Mouse (Mus musculus) gastrocnemius, postnatal 14 days (tissue): ENCODE measurements around the gene Fgb. TPM values are rescaled to one million over a fixed set of nuclear protein-coding genes. Genes with fewer than 3 reads are reported as not detected.

Experiments used
- DNase-seq: peaks from one replicate; pipeline ENCODE4 v3.0.0; 2021; ENCODE audit warnings: mixed read lengths
- intact Hi-C: fragments of 180-260 bp; cut with DNase I; formaldehyde crosslinking; loops from one replicate; pipeline ENCODE4 v1.15.1; 2025; ENCODE audit warnings: low total_unique reads
- total RNA-seq, 2 experiments: library from RNA; stranded (reverse); gene quantifications; 2 replicates each; pipeline ENCODE4 v1.2.3; 2021

Gene Fgb
- total RNA-seq, 2 experiments from 2014 or later = not detected

DNA sequence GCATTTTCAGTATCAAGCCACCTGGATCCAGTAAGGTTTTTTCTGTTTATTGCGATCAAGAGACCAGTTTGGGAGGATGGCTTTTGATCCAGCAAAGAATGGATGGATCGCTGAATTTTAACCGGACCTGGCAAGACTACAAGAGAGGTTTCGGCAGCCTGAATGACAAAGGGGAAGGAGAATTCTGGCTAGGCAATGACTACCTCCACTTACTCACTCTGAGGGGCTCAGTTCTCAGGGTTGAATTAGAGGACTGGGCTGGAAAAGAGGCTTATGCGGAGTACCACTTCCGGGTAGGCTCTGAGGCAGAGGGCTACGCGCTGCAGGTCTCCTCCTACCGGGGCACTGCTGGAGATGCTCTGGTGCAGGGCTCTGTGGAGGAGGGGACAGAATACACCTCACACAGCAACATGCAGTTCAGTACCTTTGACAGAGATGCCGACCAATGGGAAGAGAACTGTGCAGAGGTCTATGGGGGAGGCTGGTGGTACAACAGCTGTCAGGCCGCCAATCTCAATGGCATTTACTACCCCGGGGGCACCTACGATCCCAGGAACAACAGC lies 16.8 kb downstream of the Fgb start:
- intact Hi-C loops = no loop called here

DNA sequence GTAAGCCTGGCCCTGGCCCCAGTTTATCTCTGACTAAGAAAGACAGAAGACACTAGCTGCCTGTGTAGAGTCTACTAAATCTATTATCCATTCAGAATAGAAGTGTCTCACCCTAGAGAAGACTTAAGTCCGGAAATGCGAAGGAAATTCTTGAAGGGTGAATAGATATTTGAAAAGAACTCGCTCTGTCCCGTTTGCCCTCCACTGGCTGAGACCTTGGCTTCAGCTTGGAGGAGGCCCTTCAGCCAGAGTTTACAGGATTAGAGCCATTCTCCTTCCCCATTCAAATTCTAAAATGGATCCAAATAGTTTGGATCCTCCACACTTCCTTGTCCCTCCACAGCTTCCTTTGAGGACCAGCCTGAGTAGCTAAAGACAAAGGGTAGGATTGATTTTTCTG lies 19.3 kb downstream of the Fgb start:
- DNase-seq = no peak

More for the DNA sequence above, 16.8 kb downstream of the Fgb start:
- no peak for DNase-seq

DNA sequence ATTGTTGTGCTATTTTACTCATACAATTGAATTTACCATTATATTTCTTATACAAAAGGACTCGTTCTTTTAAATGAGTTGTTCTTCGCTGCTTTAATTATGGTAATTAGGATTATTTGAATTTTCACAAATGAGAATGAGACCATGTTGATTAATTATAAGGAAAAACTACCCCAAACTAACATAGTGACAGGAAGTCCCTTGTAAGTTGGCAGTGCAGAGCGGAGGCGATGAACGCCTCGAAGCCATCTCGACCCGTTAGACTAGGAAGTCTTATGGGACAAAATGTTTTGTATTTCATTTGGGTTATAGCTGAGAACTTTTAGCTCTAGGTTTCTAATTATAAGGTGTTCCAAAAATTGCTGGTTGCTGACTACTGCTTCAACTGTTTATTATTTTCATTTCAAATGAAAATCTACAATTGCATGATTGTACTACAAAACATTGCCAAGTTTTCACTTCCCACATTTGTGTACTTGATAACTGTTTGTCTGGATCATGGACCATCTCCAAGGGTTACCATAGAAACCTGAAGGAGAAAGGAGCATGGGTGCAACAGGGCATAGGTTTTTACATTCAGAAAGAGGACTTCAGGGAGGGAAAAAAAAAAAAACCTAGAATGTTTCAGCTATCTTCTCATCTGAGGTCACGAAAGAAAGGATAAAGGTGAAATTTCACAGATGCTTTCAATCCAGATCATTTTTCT lies 22.0 kb downstream of the Fgb start:
- DNase-seq = no peak
- intact Hi-C loops = no loop called here

More for the DNA sequence above, 19.3 kb downstream of the Fgb start:
- intact Hi-C loops = no loop called here

DNA sequence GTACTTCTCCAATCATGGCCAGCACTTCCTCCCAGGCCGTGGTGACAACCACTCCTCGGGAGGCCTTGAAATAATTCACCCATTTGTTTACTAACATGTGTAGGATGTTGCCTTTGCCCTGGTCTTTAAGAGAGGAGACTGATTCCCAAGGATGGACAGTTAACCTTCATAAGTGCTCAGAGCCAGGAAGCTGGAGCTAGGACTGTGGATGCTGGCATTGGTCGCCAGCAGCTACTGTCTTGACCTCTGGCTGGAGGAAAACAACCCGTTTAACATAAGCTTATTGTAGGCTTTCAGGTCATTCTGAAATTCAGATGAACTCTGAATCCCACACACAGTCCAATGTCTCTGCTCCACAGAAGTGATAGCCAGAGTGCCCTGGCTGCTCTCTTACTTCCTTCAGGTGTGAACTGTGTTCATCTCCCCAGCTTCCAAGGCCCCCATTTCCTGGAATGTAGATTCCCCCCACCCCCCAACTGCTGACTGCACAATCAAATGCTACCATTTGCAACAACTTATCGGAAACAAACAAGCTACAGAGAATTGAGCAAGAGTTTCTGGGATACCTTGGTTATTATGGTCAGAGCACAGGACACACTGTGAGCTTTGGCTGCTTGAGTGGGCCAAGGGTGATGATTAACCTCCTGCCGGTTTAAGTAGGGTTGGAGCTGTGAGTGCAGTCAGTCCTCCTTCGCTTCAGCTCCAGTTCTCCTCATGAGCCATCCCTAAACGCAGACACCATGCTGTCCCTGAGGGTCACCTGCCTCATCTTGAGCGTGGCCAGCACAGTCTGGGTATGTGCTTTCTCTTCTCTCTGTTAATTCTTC lies 24.0 kb downstream of the Fgb start, which contains the start of gene Fga:
Fga (plus strand) TSS at position 602 of the 827 bp plus-strand sequence.
- intact Hi-C loops = no loop called here
- DNase-seq = no peak

DNA sequence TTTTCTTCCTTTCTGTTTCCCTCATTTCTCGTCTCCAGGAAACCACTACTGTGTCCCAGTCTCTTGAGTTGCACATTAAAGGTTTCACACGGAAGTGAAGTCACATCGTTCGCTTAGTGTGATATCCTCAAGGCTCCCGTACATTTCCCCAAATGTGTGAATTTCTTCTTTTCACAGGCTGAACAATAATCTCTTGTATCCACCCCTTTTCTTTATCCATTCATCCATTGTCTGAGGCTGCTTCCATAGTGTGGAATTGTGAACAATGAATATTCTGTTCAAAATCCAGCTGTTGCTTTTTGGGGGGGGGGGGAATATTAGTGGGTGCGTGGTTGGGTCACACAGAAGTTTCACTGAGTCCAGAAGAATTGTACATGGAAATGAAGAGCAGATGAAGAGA lies 24.6 kb downstream of the Fgb start:
- no peak for DNase-seq

DNA sequence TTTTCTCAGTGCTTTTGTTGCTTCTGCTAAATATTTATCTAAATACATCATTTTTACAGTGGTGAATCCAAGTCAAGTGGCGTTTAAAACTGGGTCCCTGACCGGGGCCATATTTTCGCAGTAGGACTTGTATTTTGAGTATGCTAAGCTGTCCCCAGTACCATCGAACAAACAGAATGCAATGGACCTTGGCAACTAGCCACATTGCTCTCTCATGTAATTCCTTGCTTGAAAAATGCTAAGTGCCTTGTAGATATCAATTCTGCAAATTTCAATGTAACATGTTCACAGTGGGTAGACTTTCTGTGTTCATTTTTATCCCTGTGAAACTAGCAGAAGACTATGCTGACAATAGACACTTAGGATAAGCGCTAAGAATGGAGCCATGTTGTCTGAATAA lies 28.5 kb downstream of the Fgb start:
- intact Hi-C loops = no loop called here
- no peak for DNase-seq

More for the DNA sequence above, 24.6 kb downstream of the Fgb start:
- intact Hi-C loops = no loop called here

DNA sequence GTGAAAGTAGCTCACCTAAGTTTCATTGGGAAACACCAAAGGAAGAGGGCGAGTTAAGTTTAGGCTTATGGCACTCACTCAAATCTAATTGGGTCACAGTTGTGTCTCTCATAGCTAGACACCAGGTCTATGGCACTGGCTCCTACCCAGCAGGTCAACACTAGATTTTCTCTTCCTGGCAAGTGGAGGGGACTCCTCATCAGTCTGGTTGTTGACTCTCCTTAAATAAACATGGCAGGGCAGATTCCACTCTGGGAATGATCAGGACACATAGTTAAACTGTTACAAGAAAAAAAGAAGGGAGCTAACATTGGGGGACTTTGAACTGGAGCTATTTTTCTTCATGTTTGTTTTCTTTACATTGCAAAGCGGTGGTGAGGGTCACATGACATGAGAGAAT lies 29.3 kb downstream of the Fgb start:
- DNase-seq = no peak
- intact Hi-C loops = no loop called here

DNA sequence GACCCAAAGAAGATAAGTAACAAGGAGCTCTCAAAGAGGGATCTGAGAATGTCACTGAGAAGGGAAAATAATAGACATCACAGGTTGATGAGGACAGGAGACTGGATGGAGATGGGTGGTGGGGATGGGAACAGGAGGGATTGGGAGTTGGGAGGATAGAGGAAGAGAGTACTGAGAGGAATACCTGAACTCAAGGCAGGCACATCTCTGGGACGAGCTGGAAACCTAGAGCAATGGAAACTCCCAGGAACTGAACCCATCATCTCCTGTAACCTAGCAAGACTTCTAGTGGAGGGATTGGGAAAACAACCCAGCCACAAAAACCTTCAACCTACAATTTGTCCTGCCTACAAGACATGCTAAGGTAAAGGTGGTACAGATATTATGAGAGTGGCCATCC lies 33.4 kb downstream of the Fgb start:
- DNase-seq = no peak
- intact Hi-C loops = no loop called here

DNA sequence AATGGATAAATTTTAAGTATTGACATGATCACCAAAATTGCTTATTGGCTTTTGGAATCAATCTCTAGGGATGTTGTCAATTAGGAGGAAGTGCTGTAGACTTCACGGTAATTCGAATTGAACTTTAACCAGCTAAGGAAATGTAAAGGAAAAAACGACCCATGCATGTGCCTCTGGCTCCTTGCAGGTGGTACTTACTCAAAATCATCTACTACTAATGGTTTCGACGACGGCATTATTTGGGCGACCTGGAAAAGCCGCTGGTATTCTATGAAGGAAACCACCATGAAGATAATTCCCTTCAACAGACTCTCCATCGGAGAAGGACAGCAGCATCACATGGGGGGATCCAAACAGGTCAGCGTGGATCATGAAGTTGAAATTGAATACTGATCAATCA lies 35.7 kb downstream of the Fgb start:
- DNase-seq = no peak
- intact Hi-C loops = no loop called here

DNA sequence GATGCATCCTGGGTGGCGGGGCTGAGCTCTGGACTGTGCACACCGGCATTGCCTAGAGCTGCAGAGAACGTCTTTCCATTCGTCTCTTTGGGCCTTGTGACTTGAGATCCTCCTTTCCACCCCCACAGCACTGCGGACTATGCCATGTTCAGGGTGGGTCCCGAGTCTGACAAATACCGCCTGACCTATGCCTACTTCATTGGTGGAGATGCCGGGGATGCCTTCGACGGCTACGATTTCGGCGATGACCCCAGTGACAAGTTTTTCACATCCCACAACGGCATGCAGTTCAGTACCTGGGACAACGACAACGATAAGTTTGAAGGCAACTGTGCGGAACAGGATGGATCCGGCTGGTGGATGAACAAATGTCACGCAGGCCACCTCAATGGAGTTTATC lies 37.0 kb downstream of the Fgb start:
- DNase-seq = no peak
- intact Hi-C loops = no loop called here

DNA sequence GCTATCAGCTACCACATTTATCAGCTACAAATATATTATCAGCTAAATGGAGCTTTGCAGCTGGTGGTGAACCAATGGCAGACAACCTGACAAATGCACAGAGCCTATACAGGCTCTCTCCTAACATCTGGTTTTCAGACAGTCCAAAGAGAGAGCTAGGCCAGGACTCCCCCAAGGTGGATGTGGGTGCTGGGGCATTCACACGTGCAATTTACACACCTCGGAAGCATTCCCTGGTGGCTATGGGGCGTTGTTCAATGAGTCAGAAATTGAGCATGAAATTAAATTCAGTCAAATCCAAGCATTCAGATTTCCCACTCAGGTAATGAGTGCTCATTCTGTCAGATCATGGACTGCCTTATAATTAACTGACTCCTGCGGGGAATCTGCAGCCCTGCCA lies 38.1 kb downstream of the Fgb start:
- no peak for DNase-seq
- intact Hi-C loops = no loop called here

DNA sequence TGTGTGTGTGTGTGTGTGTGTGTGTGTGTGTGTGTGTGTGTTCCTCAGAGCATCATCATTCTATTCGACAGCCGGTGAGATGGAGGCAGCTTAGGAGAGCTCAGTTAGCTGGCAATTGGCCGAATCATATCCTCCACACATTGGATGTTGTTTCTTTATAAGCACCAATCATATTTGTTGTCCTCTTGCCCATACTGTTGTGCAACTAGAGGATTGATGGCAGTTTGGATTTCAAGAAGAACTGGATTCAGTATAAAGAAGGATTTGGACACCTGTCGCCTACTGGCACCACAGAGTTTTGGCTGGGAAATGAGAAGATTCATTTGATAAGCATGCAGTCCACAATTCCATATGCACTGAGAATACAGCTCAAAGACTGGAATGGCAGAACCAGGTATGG lies 38.5 kb downstream of the Fgb start:
- DNase-seq = no peak
- intact Hi-C loops = no loop called here

DNA sequence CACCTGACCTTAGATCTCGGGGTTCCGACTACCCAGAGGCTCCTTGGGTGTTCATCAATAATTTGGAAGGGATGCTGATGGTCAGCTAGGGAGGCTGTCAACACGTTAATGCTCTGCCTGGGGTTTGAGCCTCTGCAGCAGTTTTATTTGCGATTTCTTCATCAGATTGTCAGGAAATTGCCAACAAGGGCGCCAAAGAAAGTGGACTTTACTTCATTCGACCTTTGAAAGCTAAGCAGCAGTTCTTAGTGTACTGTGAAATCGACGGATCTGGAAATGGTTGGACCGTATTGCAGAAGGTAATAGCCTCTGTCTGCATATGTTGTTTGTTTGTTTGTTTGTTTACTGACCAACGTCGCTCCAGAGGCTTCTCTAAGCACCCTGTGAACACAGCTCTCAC lies 39.4 kb downstream of the Fgb start:
- DNase-seq = no peak
- intact Hi-C loops = no loop called here

DNA sequence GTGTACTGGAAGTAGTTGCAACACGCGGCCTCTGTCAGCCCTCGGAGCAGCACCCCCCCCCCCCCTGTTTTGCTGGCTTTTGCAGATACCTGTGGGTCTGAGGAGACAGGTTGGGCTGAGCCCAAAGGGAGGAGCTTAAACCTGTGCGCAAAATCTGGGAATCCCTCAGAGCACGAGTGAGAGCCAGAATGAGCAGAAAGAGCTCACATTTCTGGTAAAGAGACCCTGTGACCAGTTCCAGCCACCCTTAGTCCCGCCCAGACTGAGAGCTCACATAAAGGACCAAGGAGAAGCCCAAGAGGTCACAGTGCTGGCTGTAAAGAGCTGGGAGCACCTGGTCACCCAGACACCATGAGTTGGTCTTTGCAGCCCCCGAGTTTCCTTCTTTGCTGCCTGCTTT lies 42.1 kb downstream of the Fgb start, which contains the start of gene Fgg:
Fgg (plus strand) TSS at position 168 of the 400 bp plus-strand sequence.
- DNase-seq = no peak
- intact Hi-C loops = no loop called here

DNA sequence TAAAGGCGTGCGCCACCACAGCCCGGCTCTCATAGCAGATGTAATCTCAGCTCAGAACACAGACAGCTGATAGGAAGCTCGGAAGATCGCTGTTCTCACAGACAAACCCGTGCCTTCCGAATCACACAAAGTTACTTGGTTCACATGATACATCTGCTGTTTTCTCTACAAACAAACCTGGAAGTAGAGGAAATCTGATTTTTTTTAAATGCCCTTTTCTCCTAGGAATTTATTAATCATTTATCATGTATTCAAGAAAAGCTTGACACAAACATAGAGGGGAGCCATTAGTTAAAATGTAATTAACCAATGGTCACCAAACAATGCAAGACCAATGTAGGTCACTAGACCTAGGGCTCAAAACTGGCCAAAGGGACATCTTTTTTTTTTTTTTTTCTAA lies 44.9 kb downstream of the Fgb start:
- DNase-seq = no peak
- intact Hi-C loops = no loop called here

DNA sequence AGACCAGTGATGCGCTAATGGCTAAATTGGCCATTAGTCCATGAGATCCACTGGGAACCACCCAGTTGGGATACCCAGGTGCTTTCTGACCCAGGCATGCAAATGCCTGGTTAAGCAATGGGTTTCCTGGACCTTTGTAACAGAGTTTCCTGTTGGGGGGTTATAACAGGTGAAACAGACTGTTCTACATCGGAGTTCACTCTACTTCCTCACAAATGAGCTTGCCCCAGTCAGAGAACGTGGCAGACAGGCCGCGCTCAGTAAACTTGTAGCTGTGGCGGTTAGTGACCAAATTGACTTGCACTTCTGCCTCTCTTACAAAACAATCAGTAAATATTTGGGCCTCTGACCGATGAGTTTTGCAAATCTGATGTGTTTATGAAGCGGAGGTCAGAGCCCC lies 46.6 kb downstream of the Fgb start:
- no peak for DNase-seq
- intact Hi-C loops = no loop called here

DNA sequence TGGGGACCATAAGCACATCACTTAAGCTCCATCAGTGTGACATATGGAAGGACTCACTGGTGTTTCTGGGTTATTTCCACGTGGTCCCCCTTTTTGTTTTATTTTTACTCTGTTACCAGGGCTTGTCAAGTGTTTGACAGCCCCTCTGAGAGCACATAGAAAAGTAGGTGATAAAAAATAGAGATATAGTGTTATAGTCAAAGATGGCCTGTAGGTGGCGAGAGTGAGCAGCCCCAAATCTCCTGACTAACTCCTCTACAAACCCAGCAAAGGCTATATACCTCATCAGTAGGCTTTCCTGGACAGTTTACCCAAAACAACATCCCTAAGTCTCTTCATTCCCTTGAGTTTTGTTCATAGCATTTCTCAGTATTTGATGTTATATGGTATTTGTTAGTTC lies 47.5 kb downstream of the Fgb start:
- DNase-seq = no peak
- intact Hi-C loops = no loop called here

DNA sequence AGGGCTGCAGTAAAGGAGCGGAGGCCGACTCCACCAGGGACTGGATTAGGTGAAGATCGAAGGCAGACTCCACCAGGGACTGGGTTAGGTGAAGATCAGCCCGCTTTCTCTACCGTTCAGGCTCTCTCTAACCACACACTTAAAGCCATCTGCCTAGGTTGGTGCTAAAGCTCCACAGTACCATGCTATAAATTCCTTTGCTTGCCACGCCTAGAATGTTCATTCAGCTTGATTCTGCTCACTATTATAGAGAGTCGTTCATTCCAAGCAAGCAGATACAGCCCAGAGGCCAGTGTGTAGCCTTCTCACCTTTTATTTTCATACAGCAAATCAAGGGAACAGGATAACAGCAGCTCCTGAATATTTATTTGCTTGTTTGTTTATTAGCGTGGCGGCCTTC lies 49.7 kb downstream of the Fgb start:
- intact Hi-C loops = loop anchor here (2.0 to 10.0 kb wide), 3 partner anchors 53 to 277 kb away; no protein-coding TSS in a partner anchor
- no peak for DNase-seq

DNA sequence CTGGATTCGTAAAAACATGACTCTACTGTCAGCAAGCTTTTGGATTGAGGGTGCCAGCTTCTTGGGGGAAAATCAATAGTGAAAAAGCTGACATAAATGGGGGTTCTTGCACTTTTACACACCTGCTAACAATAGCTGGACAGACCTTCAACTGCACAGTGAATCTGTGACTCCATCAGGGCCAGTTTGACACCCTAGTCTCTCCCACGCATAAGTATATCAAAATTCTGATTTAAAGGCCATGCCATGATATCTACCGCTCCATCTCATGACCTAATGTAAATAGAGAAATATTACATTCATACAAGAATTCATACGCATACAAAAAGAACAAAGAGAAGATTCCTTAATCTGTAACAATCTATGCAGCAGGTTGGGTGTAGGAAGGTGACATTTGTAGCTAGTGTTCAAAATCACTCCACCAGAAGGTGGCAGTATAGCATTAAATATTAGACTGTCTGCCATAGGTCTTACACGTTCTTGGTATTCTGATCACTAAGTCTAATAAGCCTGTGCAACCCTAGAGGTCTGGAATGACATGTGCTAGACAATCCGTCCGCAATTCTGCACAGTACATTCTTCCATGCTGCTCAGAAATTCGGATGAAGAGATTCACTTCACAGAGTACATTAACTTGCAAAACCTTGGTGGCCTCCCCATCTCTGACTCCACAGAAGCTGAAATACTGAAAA lies 50.7 kb downstream of the Fgb start:
- intact Hi-C loops = loop anchor here (5.0 to 10.0 kb wide), 2 partner anchors 86 to 278 kb away; no protein-coding TSS in a partner anchor
- DNase-seq = no peak

DNA sequence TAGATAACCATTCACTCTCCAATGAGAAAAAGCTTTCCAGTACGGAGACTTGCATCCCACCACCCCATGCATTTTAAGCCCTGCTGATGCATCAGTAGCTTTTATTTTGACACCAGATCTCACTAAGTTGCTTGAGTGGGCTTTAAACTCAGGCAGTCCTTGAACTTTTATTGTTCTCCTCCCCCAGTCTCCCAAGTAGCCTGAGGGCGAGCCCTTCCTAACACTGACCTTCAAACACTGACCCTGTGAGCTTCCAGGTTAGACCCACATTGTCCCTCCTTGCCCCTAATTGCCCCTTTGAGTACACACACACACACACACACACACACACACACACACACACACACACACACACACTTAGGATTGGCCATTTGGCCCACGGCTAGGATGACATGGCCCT lies 53.0 kb downstream of the Fgb start:
- DNase-seq = no peak
- intact Hi-C loops = loop anchor here (5.0 to 10.0 kb wide), 2 partner anchors 88 to 281 kb away; no protein-coding TSS in a partner anchor
